Mouse (Mus musculus) left cerebral cortex, postnatal 10 days (tissue): ENCODE measurements around the gene Pole2. TPM values are rescaled to one million over a fixed set of nuclear protein-coding genes. Genes with fewer than 3 reads are reported as not detected.
A peak's percentile ranks its signal among the peaks of the same experiment; 100 is the strongest.
"Not testable (repeated sequence)": the region's sequence is repeated elsewhere in the genome, so short reads cannot be mapped to it uniquely, and the experiment has no call there.

ENCODE experiments used
- DNase-seq, 2 experiments: peaks; one replicate each; pipeline ENCODE4 v3.0.0; 2021 to 2022; ENCODE audit warnings: low spot score in 2 of 2, mixed read lengths in 1 of 2; ENCODE audit errors: extremely low spot score in 1 of 2
- intact Hi-C: fragments of 180-260 bp; cut with DNase I; formaldehyde crosslinking; loops from one replicate; pipeline ENCODE4 v1.15.1; 2025
- total RNA-seq, 2 experiments: library from RNA; stranded (reverse); gene quantifications; 2 replicates each; pipeline ENCODE4 v1.2.3; 2021

Pole2 gene
- total RNA-seq, 2 experiments from 2014 or later = 1.2 to 1.7 TPM

DNA sequence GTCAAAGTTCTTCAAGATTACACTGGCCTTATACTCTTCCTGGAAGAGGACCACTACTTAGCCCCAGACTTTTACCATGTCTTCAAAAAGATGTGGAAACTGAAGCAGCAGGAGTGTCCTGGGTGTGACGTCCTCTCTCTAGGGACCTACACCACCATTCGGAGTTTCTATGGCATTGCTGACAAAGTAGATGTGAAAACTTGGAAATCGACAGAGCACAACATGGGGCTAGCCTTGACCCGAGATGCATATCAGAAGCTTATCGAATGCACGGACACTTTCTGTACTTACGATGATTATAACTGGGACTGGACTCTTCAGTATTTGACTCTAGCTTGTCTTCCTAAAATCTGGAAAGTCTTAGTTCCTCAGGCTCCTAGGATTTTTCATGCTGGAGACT, 42.6 kb downstream of the Pole2 start:
- DNase-seq = no peak
- intact Hi-C loops = no loop called here

- DNase-seq = peak; percentile 25 to 81
- intact Hi-C loops = no loop called here
Measured at GRCm38 (mm10) chr12:69184342-69185295, 43.4 kb downstream of the Pole2 start.

- intact Hi-C loops = no loop called here
- peak; percentile 98 to 99 for DNase-seq
Measured at GRCm38 (mm10) chr12:69183583-69184308, 44.2 kb downstream of the Pole2 start, which contains the start of the genes Rpl36al and Mgat2. Gene Rpl36al, minus strand, starts transcription at chr12:69184083. Gene Mgat2, plus strand, starts transcription at chr12:69184157.

- no peak for DNase-seq
- intact Hi-C loops = no loop called here
Measured at GRCm38 (mm10) chr12:69181800-69182199, 46.2 kb downstream of the Pole2 start.

DNA sequence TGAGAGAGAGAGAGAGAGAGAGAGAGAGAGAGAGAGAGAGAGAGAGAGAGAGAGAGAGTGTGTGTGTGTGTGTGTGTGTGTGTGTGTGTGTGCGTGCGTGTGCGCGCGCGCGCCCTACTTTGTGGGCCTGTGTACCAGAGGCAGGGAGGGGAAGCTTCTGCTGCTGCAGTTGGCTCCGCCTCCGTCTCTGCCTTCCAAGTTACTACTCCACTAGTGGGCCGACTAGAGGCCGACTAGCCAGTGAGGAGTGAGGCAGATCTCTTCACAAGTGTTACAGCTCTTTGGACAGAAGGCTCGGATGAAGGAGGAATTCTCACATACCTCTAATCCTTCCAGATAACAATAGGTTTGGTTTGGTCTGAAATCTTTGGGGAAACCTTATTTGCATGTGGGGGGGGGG, 48.6 kb downstream of the Pole2 start:
- intact Hi-C loops = no loop called here
- DNase-seq = no peak

DNA sequence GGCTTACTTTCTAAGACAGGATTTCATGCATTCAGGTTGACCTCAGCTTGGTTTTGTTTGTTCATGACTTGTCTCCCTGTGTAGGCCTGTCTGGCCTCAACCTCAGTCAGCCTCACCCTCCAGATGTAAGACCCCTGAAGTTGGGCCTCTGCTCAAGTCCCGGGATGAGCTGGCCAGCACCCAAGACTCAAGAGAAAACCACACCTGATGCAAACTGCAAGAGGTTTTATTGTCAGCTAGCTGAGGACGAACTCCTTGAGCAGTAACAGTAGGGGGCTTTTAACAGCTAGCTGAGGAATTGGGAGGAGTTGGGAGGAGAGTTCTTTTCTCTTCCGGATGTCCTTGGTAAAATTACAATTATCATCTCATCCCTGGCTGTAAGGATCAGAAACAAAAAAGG, 50.5 kb downstream of the Pole2 start:
- DNase-seq = no peak
- intact Hi-C loops = no loop called here

DNA sequence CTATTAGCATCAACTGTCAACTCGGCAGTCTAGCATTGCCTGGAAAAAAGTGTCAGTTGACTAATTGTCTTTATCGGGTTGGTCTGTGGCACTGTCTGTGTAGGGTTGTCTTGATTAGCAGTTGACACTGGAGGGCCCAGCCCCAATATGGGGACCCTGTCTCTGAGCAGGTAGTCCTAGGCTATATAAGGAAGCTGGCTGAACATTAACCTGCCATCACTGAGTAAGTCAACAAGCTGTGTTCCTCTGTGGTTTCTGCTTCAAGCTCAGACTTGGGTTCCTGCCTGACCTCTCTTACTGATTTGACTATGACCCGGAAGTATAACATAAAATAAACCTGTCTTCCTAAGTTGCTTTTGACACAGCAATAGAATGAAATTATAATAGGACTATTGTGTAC, 52.0 kb downstream of the Pole2 start:
- intact Hi-C loops = no loop called here
- DNase-seq = no peak

GRCm38 (mm10) chr12:69171307-69171706, 56.7 kb downstream of the Pole2 start:
- no peak for DNase-seq
- intact Hi-C loops = no loop called here

DNA sequence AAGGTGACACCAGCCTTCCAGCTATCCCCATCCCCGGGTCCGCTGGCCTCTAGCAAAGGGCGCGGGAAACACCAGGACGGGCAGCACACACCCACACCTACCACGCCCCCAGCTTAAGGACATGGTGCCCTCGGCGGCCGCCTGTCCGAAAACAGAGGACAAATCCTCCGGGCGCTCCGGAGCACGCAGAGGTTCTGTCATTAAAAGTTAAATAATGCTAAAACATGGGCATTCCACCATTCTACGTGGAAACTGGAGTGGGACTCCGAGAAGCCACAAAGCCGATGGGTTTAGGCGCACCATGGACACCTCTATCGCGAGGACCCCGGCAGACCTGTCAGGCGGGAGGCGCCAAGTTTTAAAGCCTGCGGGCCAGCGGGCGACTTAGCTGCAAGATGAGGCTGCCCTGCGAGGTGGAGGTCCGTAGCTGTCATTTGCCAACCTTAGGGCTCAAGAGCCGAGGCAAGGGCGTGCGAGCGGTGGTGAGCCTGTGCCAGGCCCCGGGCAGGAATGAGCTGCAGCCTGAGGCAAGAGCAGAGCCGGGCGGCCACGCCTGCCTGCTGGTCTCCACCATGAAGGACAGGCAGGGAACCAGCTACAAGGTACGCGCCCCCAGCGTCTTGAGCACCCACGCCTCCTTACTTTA, 59.4 kb downstream of the Pole2 start, which contains the start of gene Lrr1:
Gene Lrr1 (plus strand): TSS at position 354 of the 646 bp plus-strand sequence.
- intact Hi-C loops = no loop called here
- peak; percentile 70 to 85 for DNase-seq

- DNase-seq = no peak
- intact Hi-C loops = no loop called here
Measured at GRCm38 (mm10) chr12:69167656-69168460, 60.1 kb downstream of the Pole2 start.

DNA sequence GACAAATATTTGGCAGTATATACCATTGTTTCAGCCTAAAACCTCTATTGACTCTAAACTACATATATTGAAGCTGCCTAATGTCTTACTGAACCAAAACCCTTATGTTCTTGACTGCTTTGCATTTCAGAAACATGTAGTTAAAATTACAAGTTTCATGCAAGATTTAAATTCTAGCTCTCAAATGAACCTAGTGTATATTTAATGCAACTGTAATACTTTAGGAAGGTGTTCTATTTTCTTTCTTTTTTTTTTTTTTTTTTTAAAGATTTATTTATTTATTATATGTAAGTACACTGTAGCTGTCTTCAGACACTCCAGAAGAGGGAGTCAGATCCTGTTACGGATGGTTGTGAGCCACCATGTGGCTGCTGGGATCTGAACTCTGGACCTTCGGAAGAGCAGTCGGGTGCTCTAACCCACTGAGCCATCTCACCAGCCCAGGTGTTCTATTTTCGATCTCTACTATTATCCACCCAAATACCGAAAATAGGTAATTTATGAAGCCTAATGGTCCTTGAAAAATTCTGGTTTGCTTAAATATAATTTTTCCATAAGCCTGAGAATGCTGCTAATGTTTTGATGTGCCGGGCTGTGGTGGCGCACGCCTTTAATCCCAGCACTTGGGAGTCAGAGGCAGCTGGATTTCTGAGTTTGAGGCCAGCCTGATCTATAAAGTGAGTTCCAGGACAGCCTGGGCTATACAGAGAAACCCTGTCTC, 61.0 kb downstream of the Pole2 start:
- DNase-seq, intact Hi-C loops: not testable (repeated sequence)

GRCm38 (mm10) chr12:69164904-69165303, 63.1 kb downstream of the Pole2 start:
- DNase-seq = no peak
- intact Hi-C loops = no loop called here

DNA sequence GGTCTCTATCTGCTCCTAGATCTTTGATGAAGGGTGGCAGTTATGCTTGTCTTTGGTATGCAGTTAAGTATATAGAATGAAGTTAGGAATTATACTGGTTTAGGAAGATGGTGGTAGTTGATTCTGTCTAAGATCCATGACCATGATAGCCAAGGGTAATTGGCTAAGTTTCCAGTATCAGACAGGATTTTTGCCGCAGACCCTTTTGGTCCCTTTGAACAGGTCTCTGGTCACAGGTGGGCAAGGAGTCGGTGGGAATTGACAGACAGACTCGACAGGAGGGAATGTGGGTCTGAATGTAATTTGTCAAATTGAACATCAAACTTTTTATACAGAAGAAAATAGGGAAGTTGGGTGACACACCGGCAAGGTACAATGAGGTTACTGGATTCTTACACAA, 64.4 kb downstream of the Pole2 start:
- DNase-seq, intact Hi-C loops: not testable (repeated sequence)

- intact Hi-C loops = not testable (repeated sequence)
Measured at GRCm38 (mm10) chr12:69160677-69161076, 67.3 kb downstream of the Pole2 start.

GRCm38 (mm10) chr12:69159578-69159940, 68.4 kb downstream of the Pole2 start:
- peak in 1 of 2 experiments; percentile 49 for DNase-seq
- intact Hi-C loops = no loop called here

More at GRCm38 (mm10) chr12:69160677-69161076, 67.3 kb downstream of the Pole2 start:
- DNase-seq = not testable (repeated sequence)

DNA sequence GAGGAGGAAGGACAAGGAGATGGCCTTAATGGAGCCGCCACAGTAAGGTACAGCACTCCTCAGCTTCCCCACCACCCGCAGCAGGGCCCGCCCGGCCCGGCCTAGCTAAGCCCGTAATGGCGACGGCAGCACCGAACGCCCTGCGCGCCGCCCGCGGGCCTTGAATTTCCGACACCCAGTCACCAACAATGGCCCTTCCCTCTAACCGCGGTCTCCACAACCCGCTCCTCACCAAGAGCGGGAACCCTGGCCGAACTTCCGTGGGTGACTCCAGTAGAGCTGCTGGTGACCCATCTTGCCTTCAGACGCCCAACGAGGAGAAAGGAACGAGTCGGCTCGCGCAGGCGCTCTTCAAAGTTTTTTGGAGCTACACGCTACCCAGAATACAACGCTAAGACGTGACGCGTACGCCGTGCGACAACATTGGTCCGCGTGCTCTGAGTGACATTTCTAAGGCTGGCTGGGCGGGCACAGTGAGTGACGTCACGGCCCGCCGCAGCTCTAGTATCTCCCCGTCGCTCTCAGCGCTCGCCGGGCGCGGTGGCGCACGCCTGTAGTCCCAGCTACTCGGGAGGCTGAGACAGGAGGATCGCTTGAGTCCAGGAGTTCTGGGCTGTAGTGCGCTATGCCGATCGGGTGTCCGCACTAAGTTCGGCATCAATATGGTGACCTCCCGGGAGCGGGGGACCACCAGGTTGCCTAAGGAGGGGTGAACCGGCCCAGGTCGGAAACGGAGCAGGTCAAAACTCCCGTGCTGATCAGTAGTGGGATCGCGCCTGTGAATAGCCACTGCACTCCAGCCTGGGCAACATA, 69.0 kb downstream of the Pole2 start, which contains the start of gene Rps29:
Gene Rps29 (minus strand): TSS at position 422 of the 813 bp plus-strand sequence.
- peak; percentile 97 for DNase-seq
- intact Hi-C loops = not testable (repeated sequence)

DNA sequence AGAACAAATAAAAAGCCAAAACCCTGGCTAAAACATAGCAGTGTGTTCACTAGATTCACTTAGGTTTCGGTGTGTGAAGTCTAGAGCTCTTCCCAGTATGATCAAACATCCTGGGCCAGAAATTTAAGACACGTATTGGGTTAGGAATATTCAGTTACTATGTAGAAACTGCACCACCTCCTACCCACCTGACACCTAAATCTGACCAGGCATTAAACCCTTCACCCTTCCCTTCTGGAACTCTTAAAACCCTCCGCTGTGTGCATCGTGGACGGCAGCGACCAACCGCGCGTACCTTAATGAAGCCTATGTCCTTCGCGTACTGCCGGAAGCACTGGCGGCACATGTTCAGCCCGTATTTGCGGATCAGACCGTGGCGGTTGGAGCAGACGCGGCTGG, 69.6 kb downstream of the Pole2 start:
- no peak for DNase-seq
- intact Hi-C loops = no loop called here
